In the genomic region with DNA sequence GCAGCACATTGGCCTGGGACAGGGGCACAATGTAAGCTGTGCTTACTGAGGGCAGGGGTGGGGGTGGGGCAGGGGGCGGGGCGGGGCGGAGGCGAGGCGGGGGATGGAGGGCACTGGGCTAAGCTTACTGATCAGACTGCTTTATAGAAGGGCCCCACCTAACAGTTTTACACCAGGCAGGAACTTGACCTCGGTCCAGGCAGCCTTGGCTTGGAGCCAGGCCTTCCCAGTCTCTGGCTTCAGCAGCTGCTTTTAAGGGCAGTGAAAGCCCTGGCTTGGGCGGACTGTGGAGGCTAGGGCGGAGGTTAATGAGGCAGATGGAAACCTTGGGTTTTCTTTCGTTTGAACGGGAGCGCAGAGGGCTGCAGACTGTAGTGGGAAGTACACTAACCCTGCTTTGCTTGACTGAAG, we compare ENCODE assay signal across 8 mouse cellular contexts. TPM values are rescaled to one million over a fixed set of nuclear protein-coding genes. Genes with fewer than 3 reads are reported as not detected.
DNase-seq lines count a peak whose midpoint lies in the region; ATAC-seq lines count a peak whose summit lies in the region.

No protein-coding gene starts in this region.

- H3K9ac ChIP-seq in hindbrain, embryonic 14.5 days = no peak overlapping the region
- no peak overlapping the region for H3K9ac ChIP-seq in limb, embryonic 15.5 days
- H3K9ac ChIP-seq in midbrain, embryonic 16.5 days (ENCODE audit: low read depth, low read length) = no peak overlapping the region

- WGBS in hindbrain, embryonic 14.5 days = 5% methylated on average over 11 of the region's 11 CpGs
- 3% methylated on average over 11 of the region's 11 CpGs for WGBS in limb, embryonic 15.5 days
- 3% methylated on average over 11 of the region's 11 CpGs for WGBS in midbrain, embryonic 16.5 days

- peak; percentile 39 for DNase-seq in right cerebral cortex, postnatal 14 days
- no peak for DNase-seq in right cerebral cortex, adult 18-20 months
- DNase-seq in gastrocnemius, adult 8-10 months (ENCODE audit: low spot score in 2 of 2) = peak; percentile 65 to 71
- DNase-seq in hindbrain, embryonic 14.5 days (ENCODE audit: low spot score) = peak; percentile 70
- peak; percentile 60 for DNase-seq in urinary bladder, postnatal 25 days (ENCODE audit: low spot score)

- peaks cover 8% of the 10 kb centered on the region for H3K4me1 ChIP-seq in hindbrain, embryonic 14.5 days (replicated peaks; ENCODE audit: control insufficient read depth, insufficient read depth, low read length)
- peaks cover 37% of the 10 kb centered on the region for H3K4me1 ChIP-seq in limb, embryonic 15.5 days
- peaks cover 5% of the 10 kb centered on the region; the same call in 1 of the 2 replicates for H3K4me1 ChIP-seq in midbrain, embryonic 16.5 days (ENCODE audit: control insufficient read depth, insufficient read depth, low read length)

- H3K27ac ChIP-seq in hindbrain, embryonic 14.5 days = no peak overlapping the region
- 0 out of 2 replicates have a peak overlapping the region, but pooled peaks have one; percentile 38 for H3K27ac ChIP-seq in limb, embryonic 15.5 days
- H3K27ac ChIP-seq in midbrain, embryonic 16.5 days (ENCODE audit: low read length) = no peak overlapping the region

- H3K27me3 ChIP-seq in hindbrain, embryonic 14.5 days (ENCODE audit: control insufficient read depth, insufficient read depth, low read length) = 0 out of 2 replicates have a peak, but pooled peaks cover 3% of the 10 kb centered on the region
- no peaks in the 10 kb centered on the region; the same call in 1 of the 2 replicates for H3K27me3 ChIP-seq in limb, embryonic 15.5 days
- peaks cover 7% of the 10 kb centered on the region; the same call in 1 of the 2 replicates for H3K27me3 ChIP-seq in midbrain, embryonic 16.5 days (ENCODE audit: control insufficient read depth, insufficient read depth, low read depth, low read length)

- no peaks in the 10 kb centered on the region for H3K9me3 ChIP-seq in hindbrain, embryonic 14.5 days (ENCODE audit: control insufficient read depth, low read length)
- H3K9me3 ChIP-seq in limb, embryonic 15.5 days = no peaks in the 10 kb centered on the region
- H3K9me3 ChIP-seq in midbrain, embryonic 16.5 days (replicated peaks; ENCODE audit: control insufficient read depth, low read length, poor library complexity, severe bottlenecking) = no peaks in the 10 kb centered on the region

- H3K36me3 ChIP-seq in hindbrain, embryonic 14.5 days (replicated peaks; ENCODE audit: control insufficient read depth, insufficient read depth) = no peaks in the 10 kb centered on the region
- H3K36me3 ChIP-seq in limb, embryonic 15.5 days = no peaks in the 10 kb centered on the region
- no peaks in the 10 kb centered on the region for H3K36me3 ChIP-seq in midbrain, embryonic 16.5 days (ENCODE audit: control insufficient read depth, insufficient read depth, low read length)

- H3K4me2 ChIP-seq in hindbrain, embryonic 14.5 days (replicated peaks) = peak overlapping the region; percentile 13
- H3K4me2 ChIP-seq in limb, embryonic 15.5 days = peak overlapping the region; percentile 14
- H3K4me2 ChIP-seq in midbrain, embryonic 16.5 days (ENCODE audit: low read length) = no peak overlapping the region

- H3K4me3 ChIP-seq in hindbrain, embryonic 14.5 days (replicated peaks; ENCODE audit: low read length) = no peak overlapping the region
- H3K4me3 ChIP-seq in limb, embryonic 15.5 days = no peak overlapping the region
- no peak overlapping the region for H3K4me3 ChIP-seq in midbrain, embryonic 16.5 days (ENCODE audit: low read depth, low read length)

- peak; percentile 74; the same call in 1 of the 2 replicates for ATAC-seq in hindbrain, embryonic 14.5 days (ENCODE audit: low FRiP score)
- ATAC-seq in limb, embryonic 15.5 days (ENCODE audit: insufficient number of reproducible peaks, low FRiP score, low TSS enrichment, low read depth) = peak; percentile 68
- peak; percentile 54 for ATAC-seq in midbrain, embryonic 16.5 days
- no peak for ATAC-seq in megakaryocyte progenitor cell, adult 5-6 weeks (replicated peaks; ENCODE audit: poor library complexity)

RNA-seq across cellular contexts. Expression of gene Casc1, which starts 37.0 kb away (rescaled TPM):
- total RNA-seq in gastrocnemius, adult 8-10 months (2022) = under 1 TPM in 2 of 4 experiments, not detected in 2; 0.15 to 0.17 TPM
- 1.3 and 1.4 TPM in 2 replicates for polyA plus RNA-seq in hindbrain, embryonic 14.5 days (2014; fragmentation: Nextera tagmentation; extraction: Ambion mirVana)
- 0.29 and 0.41 TPM in 2 replicates for polyA plus RNA-seq in limb, embryonic 15.5 days (2015; fragmentation: Nextera tagmentation; extraction: Ambion mirVana)
- 0.92 and 1.0 TPM in 2 replicates for polyA plus RNA-seq in midbrain, embryonic 16.5 days (2015; fragmentation: Nextera tagmentation; extraction: Ambion mirVana)
- 0.15 and 0.32 TPM in 2 replicates for total RNA-seq in megakaryocyte progenitor cell, adult 5-6 weeks (2015)
- 0.04 and 0.47 TPM in 2 replicates for total RNA-seq in megakaryocyte progenitor cell, adult 5-6 weeks (2017)

RNA-seq across cellular contexts. Expression of gene Etfrf1, which starts 37.1 kb away (rescaled TPM):
- 10 to 100 TPM; 50.3 to 54.7 (median 52.4) TPM for total RNA-seq in gastrocnemius, adult 8-10 months (2022)
- polyA plus RNA-seq in hindbrain, embryonic 14.5 days (2014; fragmentation: Nextera tagmentation; extraction: Ambion mirVana) = 27.6 and 29.7 TPM in 2 replicates
- polyA plus RNA-seq in limb, embryonic 15.5 days (2015; fragmentation: Nextera tagmentation; extraction: Ambion mirVana) = 31.0 and 34.3 TPM in 2 replicates
- 24.7 and 25.2 TPM in 2 replicates for polyA plus RNA-seq in midbrain, embryonic 16.5 days (2015; fragmentation: Nextera tagmentation; extraction: Ambion mirVana)
- total RNA-seq in megakaryocyte progenitor cell, adult 5-6 weeks (2015) = 20.7 and 21.9 TPM in 2 replicates
- 18.0 and 23.0 TPM in 2 replicates for total RNA-seq in megakaryocyte progenitor cell, adult 5-6 weeks (2017)

RNA-seq across cellular contexts. Expression of gene Lrmp, which starts 58.3 kb away (rescaled TPM):
- total RNA-seq in gastrocnemius, adult 8-10 months (2022) = 1 to 10 TPM in 1 of 4 experiments, under 1 TPM in 2, not detected in 1; 0.25 to 1.1 (median 0.34) TPM
- polyA plus RNA-seq in hindbrain, embryonic 14.5 days (2014; fragmentation: Nextera tagmentation; extraction: Ambion mirVana) = 0.78 and 1.0 TPM in 2 replicates
- 6.7 TPM in 2 replicates for polyA plus RNA-seq in limb, embryonic 15.5 days (2015; fragmentation: Nextera tagmentation; extraction: Ambion mirVana)
- 0.61 and 0.75 TPM in 2 replicates for polyA plus RNA-seq in midbrain, embryonic 16.5 days (2015; fragmentation: Nextera tagmentation; extraction: Ambion mirVana)
- total RNA-seq in megakaryocyte progenitor cell, adult 5-6 weeks (2015) = 42.1 and 42.6 TPM in 2 replicates
- 93.6 and 125 TPM in 2 replicates for total RNA-seq in megakaryocyte progenitor cell, adult 5-6 weeks (2017)
